Mouse (Mus musculus) neural tube, embryonic 14.5 days (tissue): Measurements from ENCODE around the gene Soat1. TPM values are rescaled to one million over a fixed set of nuclear protein-coding genes. Genes with fewer than 3 reads are reported as not detected.
"Not testable (repeated sequence)": the region's sequence is repeated elsewhere in the genome, so short reads cannot be mapped to it uniquely, and the experiment has no call there.

ENCODE experiments used
- ATAC-seq: fragments of 200-750 bp; cut with Nextera tagmentation; 2 replicates; pipeline ENCODE4 v1.8.0; 2017; ENCODE audit warnings: low read depth, mild to moderate bottlenecking, moderate TSS enrichment, moderate library complexity
- H3K27ac ChIP-seq: fragments of 300-500 bp; sonication (generic); 2 replicates; pipeline ENCODE4 v1.5.1; 2014; ENCODE audit warnings: low read depth, mild to moderate bottlenecking, control low read depth, low read length, moderate library complexity, mixed read lengths
- H3K27me3 ChIP-seq: fragments of 300-500 bp; sonication (generic); 2 replicates; pipeline ENCODE4 v1.6.1; 2014; ENCODE audit warnings: low read length; ENCODE audit not compliant: control insufficient read depth, insufficient read depth
- H3K36me3 ChIP-seq: fragments of 300-500 bp; sonication (generic); 2 replicates; pipeline ENCODE4 v1.6.1; 2014; ENCODE audit warnings: low read length, mixed read lengths; ENCODE audit not compliant: control insufficient read depth, insufficient read depth
- H3K4me1 ChIP-seq: fragments of 300-500 bp; sonication (generic); 2 replicates; pipeline ENCODE4 v1.6.1; 2014; ENCODE audit warnings: low read length; ENCODE audit not compliant: control insufficient read depth, insufficient read depth
- H3K4me2 ChIP-seq: fragments of 300-500 bp; sonication (generic); 2 replicates; pipeline ENCODE4 v1.6.1; 2014; ENCODE audit warnings: mild to moderate bottlenecking, low read depth, low read length, control low read depth
- H3K4me3 ChIP-seq: fragments of 300-500 bp; sonication (generic); 2 replicates; pipeline ENCODE4 v1.5.1; 2014; ENCODE audit warnings: low read depth, low read length, control low read depth, mixed read lengths
- H3K9ac ChIP-seq: fragments of 300-500 bp; sonication (generic); replicated peaks from 2 replicates; pipeline ENCODE4 v1.6.1; 2014; ENCODE audit warnings: low read depth, mild to moderate bottlenecking, control low read depth, low read length, mixed read lengths
- H3K9me3 ChIP-seq: fragments of 300-500 bp; sonication (generic); 2 replicates; pipeline ENCODE4 v1.6.1; 2016; ENCODE audit warnings: low read length; ENCODE audit not compliant: control insufficient read depth
- WGBS: fragments of 180-500 bp; shearing (Covaris S2); extraction: QIAGEN DNeasy Blood & Tissue Kit; methylation state at CpG from one replicate; pipeline ENCODE4 v1.1.7; 2014; 5-methylcytosine and 5-hydroxymethylcytosine counted together
- polyA plus RNA-seq: library from polyadenylated mRNA; unstranded; fragments of >200 nt; fragmentation: Nextera tagmentation; extraction: Ambion mirVana; gene quantifications from 2 replicates; pipeline ENCODE4 v1.2.1, GENCODE M21; 2014

The Soat1 gene
- polyA plus RNA-seq, 1 experiment from 2014 or later = 8.9 TPM

DNA sequence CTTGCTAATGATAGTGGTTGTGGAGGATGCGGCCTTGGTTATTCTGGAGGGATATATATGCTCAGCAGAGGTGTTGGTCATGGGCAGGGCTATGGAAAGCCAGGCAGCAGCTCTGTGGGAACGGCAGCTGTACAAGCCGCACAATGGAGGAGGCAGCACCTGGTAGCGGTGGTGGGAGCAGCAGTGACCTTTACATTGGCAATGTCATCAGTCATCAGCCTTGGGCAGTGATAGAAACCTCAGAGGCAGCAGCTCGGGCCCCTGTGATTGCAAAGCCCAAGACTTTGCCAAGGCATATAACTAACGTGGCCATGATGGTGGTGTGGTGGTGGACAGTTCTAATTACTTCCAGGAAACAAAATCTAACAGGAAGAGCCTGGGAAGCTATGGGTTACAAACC, 50.6 kb downstream of the Soat1 start:
- H3K4me1 ChIP-seq = no peaks in the 10 kb centered on the region
- no peak overlapping the region for H3K4me2 ChIP-seq
- 93% methylated on average over 6 of the region's 6 CpGs for WGBS
- H3K27me3 ChIP-seq = no peaks in the 10 kb centered on the region
- ATAC-seq = no peak
- H3K27ac ChIP-seq = no peak overlapping the region
- H3K36me3 ChIP-seq = no peaks in the 10 kb centered on the region
- no peak overlapping the region for H3K9ac ChIP-seq
- H3K4me3 ChIP-seq = no peak overlapping the region
- H3K9me3 ChIP-seq = no peaks in the 10 kb centered on the region

DNA sequence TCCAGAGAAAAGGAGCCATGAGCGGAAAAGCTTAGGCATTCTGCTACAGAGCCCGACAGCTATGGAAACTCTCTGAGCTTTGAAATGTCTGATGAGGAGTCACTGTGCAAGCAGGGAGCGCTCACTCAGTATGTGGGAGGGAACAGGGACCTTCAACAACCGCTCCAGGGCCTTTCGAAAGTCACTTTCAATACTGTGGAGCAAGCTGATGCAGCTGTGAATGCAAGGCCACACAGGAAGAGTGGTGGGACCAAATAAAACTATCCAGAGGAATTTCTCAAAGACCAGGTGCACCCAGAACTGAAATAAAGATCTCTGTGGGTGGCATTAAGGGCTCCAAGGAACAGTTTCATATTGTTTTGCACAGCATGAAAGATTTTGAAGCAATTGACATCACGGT, 51.3 kb downstream of the Soat1 start:
- Histone ChIP-seq H3K4me2 (no peak overlapping the region), H3K9me3 (no peaks in the 10 kb centered on the region), H3K4me1 (no peaks in the 10 kb centered on the region), H3K36me3 (no peaks in the 10 kb centered on the region), H3K9ac (no peak overlapping the region), H3K27me3 (no peaks in the 10 kb centered on the region), H3K27ac (no peak overlapping the region), H3K4me3 (no peak overlapping the region)
- 78% methylated on average over 6 of the region's 6 CpGs for WGBS
- ATAC-seq = no peak

GRCm38 (mm10) chr1:156420671-156421297, 53.3 kb downstream of the Soat1 start, which contains the start of gene Axdnd1:
Axdnd1 (minus strand) TSS chr1:156421159.
- peak within 1 kb of the TSS; percentile 64 for H3K4me2 ChIP-seq
- no peaks in the 10 kb centered on the region for H3K27me3 ChIP-seq
- under 1% methylated on average over 43 of the region's 44 CpGs for whole genome bisulfite sequencing
- peak; percentile 98 for ATAC-seq
- peak within 1 kb of the TSS; percentile 44 for H3K4me3 ChIP-seq
- H3K36me3 ChIP-seq = no peaks in the 10 kb centered on the region
- H3K4me1 ChIP-seq = no peaks in the 10 kb centered on the region
- H3K9me3 ChIP-seq = no peaks in the 10 kb centered on the region
- no peak within 1 kb of the TSS for H3K27ac ChIP-seq
- peak within 1 kb of the TSS; percentile 32 for H3K9ac ChIP-seq

DNA sequence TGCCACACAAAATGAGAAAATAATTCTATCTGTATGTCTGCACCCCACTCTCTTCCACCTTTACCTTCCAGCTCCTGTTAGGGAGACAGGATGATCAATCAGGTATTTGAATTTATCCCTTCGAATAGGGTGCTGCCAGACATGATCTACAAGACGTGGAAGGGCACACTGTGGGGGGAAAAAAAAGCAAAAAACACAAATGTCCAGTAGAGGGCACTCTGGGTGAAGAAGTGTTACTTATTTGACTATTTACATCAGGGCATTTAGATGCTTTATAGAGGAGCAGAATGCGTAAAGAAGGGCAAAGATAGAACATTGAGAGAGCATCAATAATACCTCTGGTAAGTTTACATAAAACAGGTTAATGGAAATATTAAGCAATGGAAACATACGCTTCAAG, 56.0 kb downstream of the Soat1 start:
- H3K9ac ChIP-seq = no peak overlapping the region
- no peaks in the 10 kb centered on the region for H3K27me3 ChIP-seq
- H3K36me3 ChIP-seq = no peaks in the 10 kb centered on the region
- no peaks in the 10 kb centered on the region for H3K4me1 ChIP-seq
- ATAC-seq = no peak
- no peak overlapping the region for H3K4me3 ChIP-seq
- no peak overlapping the region for H3K4me2 ChIP-seq
- H3K9me3 ChIP-seq = no peaks in the 10 kb centered on the region
- 56% methylated on average over 4 of the region's 4 CpGs for WGBS
- no peak overlapping the region for H3K27ac ChIP-seq

DNA sequence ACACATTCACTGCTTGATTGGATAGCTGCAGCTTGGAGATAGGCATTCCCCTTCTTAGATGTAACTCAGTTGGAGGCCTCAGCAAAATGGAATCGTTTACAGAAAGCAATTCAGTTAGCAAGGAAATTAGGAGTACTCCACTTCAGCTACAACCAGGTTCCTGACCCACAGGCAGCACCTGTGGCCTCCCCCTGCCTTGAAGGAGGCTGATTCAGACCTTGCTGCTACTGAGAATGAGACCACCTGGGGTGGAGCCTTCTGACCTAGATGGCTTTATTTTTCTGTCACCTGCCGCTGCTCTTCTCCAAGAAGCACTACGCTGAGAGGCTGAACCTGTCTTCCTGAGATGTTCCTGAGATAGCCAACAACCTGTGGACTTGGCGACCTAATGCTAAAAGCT, 65.6 kb downstream of the Soat1 start:
- no peak overlapping the region for H3K4me2 ChIP-seq
- no peaks in the 10 kb centered on the region for H3K4me1 ChIP-seq
- H3K36me3 ChIP-seq = no peaks in the 10 kb centered on the region
- H3K4me3 ChIP-seq = no peak overlapping the region
- WGBS = 72% methylated on average over 4 of the region's 4 CpGs
- no peak overlapping the region for H3K9ac ChIP-seq
- H3K27ac ChIP-seq = no peak overlapping the region
- H3K9me3 ChIP-seq = no peaks in the 10 kb centered on the region
- no peak for ATAC-seq
- no peaks in the 10 kb centered on the region for H3K27me3 ChIP-seq

GRCm38 (mm10) chr1:156408004-156408403, 66.1 kb downstream of the Soat1 start:
- Histone ChIP-seq H3K27ac (no peak overlapping the region), H3K4me3 (no peak overlapping the region), H3K4me1 (no peaks in the 10 kb centered on the region), H3K36me3 (no peaks in the 10 kb centered on the region), H3K9ac (no peak overlapping the region), H3K27me3 (no peaks in the 10 kb centered on the region), H3K4me2 (no peak overlapping the region), H3K9me3 (no peaks in the 10 kb centered on the region)
- 76% methylated on average over 3 of the region's 3 CpGs for WGBS
- ATAC-seq = no peak

DNA sequence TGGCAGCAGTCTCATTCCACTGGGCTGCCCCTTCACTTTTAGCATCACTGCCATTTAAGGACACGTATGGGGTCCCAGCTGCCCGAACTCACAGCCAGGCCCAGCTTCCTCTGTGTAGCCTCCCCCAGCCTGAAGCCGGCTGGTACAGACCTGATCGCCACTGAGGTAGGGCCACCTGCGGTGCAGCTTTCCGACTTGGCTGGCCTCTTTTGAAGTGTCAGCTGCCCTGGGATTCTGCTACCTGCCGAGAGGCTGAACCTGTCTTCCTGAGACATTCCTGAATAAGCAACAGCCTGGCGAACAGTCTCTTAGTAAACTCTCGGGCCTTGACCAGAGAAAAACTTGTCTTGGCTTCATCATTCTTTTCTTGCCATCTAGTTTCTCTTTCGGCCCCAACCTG, 70.9 kb downstream of the Soat1 start:
- Histone ChIP-seq H3K4me2 (no peak overlapping the region), H3K9me3 (no peaks in the 10 kb centered on the region), H3K36me3 (no peaks in the 10 kb centered on the region), H3K9ac (no peak overlapping the region), H3K27ac (no peak overlapping the region), H3K27me3 (no peaks in the 10 kb centered on the region), H3K4me3 (no peak overlapping the region), H3K4me1 (no peaks in the 10 kb centered on the region)
- ATAC-seq = no peak
- 46% methylated on average over 10 of the region's 10 CpGs for WGBS

- Histone ChIP-seq H3K9ac (no peak overlapping the region), H3K4me2 (no peak overlapping the region), H3K27ac (no peak overlapping the region), H3K27me3 (no peaks in the 10 kb centered on the region), H3K4me3 (no peak overlapping the region), H3K9me3 (no peaks in the 10 kb centered on the region), H3K4me1 (no peaks in the 10 kb centered on the region), H3K36me3 (no peaks in the 10 kb centered on the region)
- no peak for ATAC-seq
- WGBS = 60% methylated on average over 2 of the region's 2 CpGs
Observed at GRCm38 (mm10) chr1:156402491-156402890, 71.6 kb downstream of the Soat1 start.

GRCm38 (mm10) chr1:156400159-156400558, 74.0 kb downstream of the Soat1 start:
- not testable (repeated sequence) for H3K4me3 ChIP-seq, H3K27me3 ChIP-seq, H3K9ac ChIP-seq, H3K4me1 ChIP-seq, H3K36me3 ChIP-seq, H3K9me3 ChIP-seq, H3K27ac ChIP-seq, H3K4me2 ChIP-seq, ATAC-seq
- WGBS = 89% methylated on average over 3 of the region's 3 CpGs
